ENCODE assay signal across 34 mouse cellular contexts in the genomic region with DNA sequence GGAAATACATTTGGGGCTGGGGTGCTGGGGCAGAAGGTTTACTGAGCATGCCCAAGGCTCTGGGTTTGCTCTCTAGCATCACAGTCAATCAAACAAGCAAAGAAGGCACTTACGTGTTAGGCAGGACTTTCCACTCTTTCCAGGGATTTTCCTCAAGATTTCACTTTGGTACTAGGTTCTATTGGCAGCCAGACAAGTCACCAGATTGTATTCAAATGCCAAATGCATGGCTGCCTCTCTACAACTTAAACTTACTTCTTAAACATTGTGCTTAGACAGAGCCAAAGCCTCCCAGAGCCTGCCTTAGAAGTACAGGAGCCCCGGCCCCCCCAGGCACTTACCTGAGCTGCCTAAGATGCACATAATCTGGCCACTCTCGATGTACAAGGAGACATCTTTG. TPM values are rescaled to one million over a fixed set of nuclear protein-coding genes. Genes with fewer than 3 reads are reported as not detected.
DNase-seq lines count a peak whose midpoint lies in the region; ATAC-seq and TF ChIP-seq lines count a peak whose summit lies in the region.
"Had no signal": no experiment of that assay in that cellular context is flagged by ENCODE, and none has a peak within 500 bp of the region (broad histone marks: within the 10 kb centered on the region; RNA-seq: fewer than 3 reads in every experiment).

No protein-coding gene starts in this region.

- no peak for TF ChIP-seq POLR2A in small intestine, adult 2 months (IDR thresholded peaks at IDR 0.05; ENCODE audit: low read depth, low read length)

- no peaks in the 10 kb centered on the region for H3K27me3 ChIP-seq in small intestine, adult 2 months (ENCODE audit: control insufficient read depth, insufficient read depth, low read length)
- H3K27me3 ChIP-seq: heart, embryonic 15.5 days had no signal

- H3K4me1 ChIP-seq in small intestine, adult 2 months (ENCODE audit: control insufficient read depth, insufficient read depth, insufficient read length, low read length): peaks cover 14% of the 10 kb centered on the region; the same call in 1 of the 2 replicates
- H3K4me1 ChIP-seq: heart, embryonic 15.5 days; neural tube, embryonic 13.5 days had no signal

- ATAC-seq in frontal cortex, adult (ENCODE audit: low TSS enrichment): peak; percentile 79
- ATAC-seq: hindbrain, embryonic 16.5 days; lung, postnatal 0 days; midbrain, embryonic 13.5 days had no signal

- TF ChIP-seq CTCF in small intestine, adult 2 months (IDR thresholded peaks at IDR 0.05; ENCODE audit: extremely low read depth, insufficient read length, insufficient replicate concordance, low read depth, low read length): no peak

- WGBS in small intestine, adult 2 months: 53% methylated on average over 3 of the region's 3 CpGs

- H3K4me3 ChIP-seq in small intestine, adult 2 months (ENCODE audit: low read depth, low read length): peak overlapping the region; percentile 64
- H3K4me3 ChIP-seq: erythroblast, embryonic 14.5 days; heart, embryonic 10.5 days; heart, embryonic 15.5 days; midbrain, embryonic 13.5 days; neural tube, embryonic 13.5 days had no signal

- intact Hi-C loops in left cerebral cortex, postnatal 14 days (cut with DNase I): no loop called here
- intact Hi-C loops in left cerebral cortex, postnatal 36 days (cut with DNase I): no loop called here

- no peak for DNase-seq in frontal cortex, postnatal 14 days (ENCODE audit: low spot score in 2 of 2)
- DNase-seq in left cerebral cortex, postnatal 14 days (ENCODE audit: low spot score in 2 of 2): peak; percentile 34 to 49
- no peak for DNase-seq in left cerebral cortex, postnatal 36 days (ENCODE audit: low spot score in 2 of 2)
- DNase-seq in NIH3T3 (ENCODE audit: low read depth): peak; percentile 27
- no peak for DNase-seq in thymus, postnatal 25 days
- DNase-seq: adrenal gland, postnatal 25 days; cerebellum, adult 18-20 months; cerebellum, postnatal 10 days; gastrocnemius, postnatal 14 days; kidney, adult 8-10 months; kidney, postnatal 4 days; layer of hippocampus, adult 9-11 months; liver; lung, adult 18-20 months; thymus, adult 18-20 months; thymus, postnatal 36 days had no signal

- H3K27ac ChIP-seq in small intestine, adult 2 months (ENCODE audit: insufficient read depth, low read depth, low read length): peak overlapping the region; percentile 50
- H3K27ac ChIP-seq: heart, embryonic 10.5 days; heart, embryonic 15.5 days; kidney, postnatal 0 days; macrophage; midbrain, embryonic 13.5 days; neural tube, embryonic 13.5 days had no signal

- H3K36me3 ChIP-seq in small intestine, adult 2 months (ENCODE audit: control insufficient read depth, insufficient read depth, low read length): peaks cover 26% of the 10 kb centered on the region
- H3K36me3 ChIP-seq: heart, embryonic 10.5 days; heart, embryonic 15.5 days; midbrain, embryonic 13.5 days; neural tube, embryonic 13.5 days had no signal

RNA-seq across cellular contexts. Expression of gene Abcg5, which starts 1.1 kb away (rescaled TPM):
- total RNA-seq in left cerebral cortex, postnatal 14 days (2021): not detected
- under 1 TPM in 1 of 2 experiments, not detected in 1; 0.12 TPM for total RNA-seq in left cerebral cortex, postnatal 36 days (2021)
- polyA plus RNA-seq in small intestine, adult 2 months (2012; rRNA removed): 73.5 and 335 TPM in 2 replicates
- total RNA-seq: adrenal gland, adult 18-20 months; gastrocnemius, postnatal 14 days; granulocyte monocyte progenitor cell, adult 5-6 weeks; heart, postnatal 25 days; megakaryocyte-erythroid progenitor cell, adult 5-6 weeks; MEL had no signal
- polyA plus RNA-seq: erythroblast, embryonic 14.5 days; heart, embryonic 15.5 days; macrophage had no signal

RNA-seq across cellular contexts. Expression of gene Abcg8, which starts 5.6 kb away (rescaled TPM):
- total RNA-seq in left cerebral cortex, postnatal 14 days (2021): under 1 TPM in 1 of 2 experiments, not detected in 1; 0.15 TPM
- not detected for total RNA-seq in left cerebral cortex, postnatal 36 days (2021)
- 62.7 and 289 TPM in 2 replicates for polyA plus RNA-seq in small intestine, adult 2 months (2012; rRNA removed)
- total RNA-seq: adrenal gland, adult 18-20 months; gastrocnemius, postnatal 14 days; granulocyte monocyte progenitor cell, adult 5-6 weeks; heart, postnatal 25 days; megakaryocyte-erythroid progenitor cell, adult 5-6 weeks; MEL had no signal
- polyA plus RNA-seq: cortical plate, adult 2 months; erythroblast, embryonic 14.5 days; heart, embryonic 15.5 days; intestine, embryonic 14.5 days; lung, postnatal 0 days; macrophage; neural tube, embryonic 13.5 days had no signal

RNA-seq across cellular contexts. Expression of gene Dync2li1, which starts 55.4 kb away (rescaled TPM):
- total RNA-seq in left cerebral cortex, postnatal 14 days (2021): 10 to 100 TPM; 22.1 to 24.3 TPM
- total RNA-seq in left cerebral cortex, postnatal 36 days (2021): 10 to 100 TPM; 19.8 to 22.3 TPM
- 0.06 and 0.24 TPM in 2 replicates for polyA plus RNA-seq in small intestine, adult 2 months (2012; rRNA removed)
- total RNA-seq: MEL had no signal
- polyA plus RNA-seq: erythroblast, embryonic 14.5 days had no signal

Comparison
In these comparisons a context has a peak if more than half of its experiments do, and no peak if none do; other contexts are left out.
1. DNase-seq: peak in left cerebral cortex, postnatal 14 days (2 of 2) and NIH3T3 (single experiment); none in frontal cortex, postnatal 14 days (0 of 2), left cerebral cortex, postnatal 36 days (0 of 2) and thymus, postnatal 25 days (single experiment).